Mouse (Mus musculus) 416B (cell line): ENCODE measurements around the gene Btbd35f27.
"Not testable (repeated sequence)": the region's sequence is repeated elsewhere in the genome, so short reads cannot be mapped to it uniquely, and the experiment has no call there.

ENCODE experiments used
- DNase-seq: peaks from one replicate; pipeline ENCODE4 v3.0.0; 2011; ENCODE audit warnings: low read depth

Btbd35f27 gene

DNA sequence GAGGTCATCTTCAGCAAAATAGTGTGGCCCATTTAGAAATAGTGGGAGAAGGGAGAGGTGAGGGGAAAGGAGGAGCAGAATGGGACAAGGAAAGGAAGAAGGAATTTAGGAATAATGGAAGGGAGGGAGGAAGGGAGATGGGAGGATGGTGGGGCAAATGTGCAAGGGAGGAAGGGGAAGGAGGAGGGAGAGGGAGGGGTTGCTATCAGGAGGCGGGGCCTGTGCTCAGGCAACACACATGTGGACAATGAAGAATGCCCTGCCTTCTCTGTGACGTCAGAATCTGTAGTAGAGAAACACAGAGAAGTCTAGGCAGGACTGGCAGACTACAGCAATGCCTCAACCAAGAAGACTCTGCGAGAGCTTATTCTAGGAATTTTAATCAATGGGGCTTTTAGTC, at the start of gene Btbd35f27:
TSS of gene Btbd35f27 (plus strand) at position 301 of the 400 bp plus-strand sequence.
- DNase-seq, result not testable (repeated sequence)
